Mouse (Mus musculus): ENCODE measurements around the gene Nudt2. TPM values are rescaled to one million over a fixed set of nuclear protein-coding genes. Genes with fewer than 3 reads are reported as not detected.

Nudt2 gene
- polyA plus RNA-seq, 1 experiment from 2014 or later = 63.5 TPM

GRCm38 (mm10) chr4:41506906-41507305 is 42.0 kb downstream of the Nudt2 start:
- 0% methylated on average over 29 of the region's 29 CpGs for WGBS
- H3K27ac ChIP-seq (replicated peaks) = peak overlapping the region; percentile 54
- ATAC-seq (ENCODE audit: low FRiP score, low read depth) = peak; percentile 70

GRCm38 (mm10) chr4:41507326-41507924 is 42.5 kb downstream of the Nudt2 start:
- H3K36me3 ChIP-seq = no peaks in the 10 kb centered on the region
- H3K27ac ChIP-seq (replicated peaks) = peak overlapping the region; percentile 54
- H3K4me3 ChIP-seq = peak overlapping the region; percentile 53
- WGBS = under 1% methylated on average over 22 of the region's 22 CpGs
- H3K9ac ChIP-seq (replicated peaks) = peak overlapping the region; percentile 72
- H3K4me1 ChIP-seq = peaks cover 25% of the 10 kb centered on the region
- ATAC-seq (ENCODE audit: low FRiP score, low read depth) = peak; percentile 6
- peaks cover 28% of the 10 kb centered on the region for H3K27me3 ChIP-seq
- no peaks in the 10 kb centered on the region for H3K9me3 ChIP-seq
- H3K4me2 ChIP-seq (replicated peaks) = peak overlapping the region; percentile 81

More at GRCm38 (mm10) chr4:41506906-41507305, 42.0 kb downstream of the Nudt2 start:
- Histone ChIP-seq H3K4me1 (peaks cover 30% of the 10 kb centered on the region), H3K4me3 (peak overlapping the region; percentile 53), H3K27me3 (peaks cover 33% of the 10 kb centered on the region), H3K9ac (replicated peaks) (peak overlapping the region; percentile 72), H3K9me3 (no peaks in the 10 kb centered on the region), H3K4me2 (replicated peaks) (peak overlapping the region; percentile 81), H3K36me3 (no peaks in the 10 kb centered on the region)

- ATAC-seq (ENCODE audit: low FRiP score, low read depth) = no peak
- Histone ChIP-seq H3K36me3 (no peaks in the 10 kb centered on the region), H3K27ac (replicated peaks) (no peak overlapping the region), H3K9me3 (no peaks in the 10 kb centered on the region), H3K27me3 (peaks cover 28% of the 10 kb centered on the region), H3K4me2 (replicated peaks) (peak overlapping the region; percentile 81; the same call in 1 of the 2 replicates), H3K4me3 (no peak overlapping the region), H3K4me1 (peaks cover 20% of the 10 kb centered on the region), H3K9ac (replicated peaks) (no peak overlapping the region)
- WGBS = 51% methylated on average over 7 of the region's 7 CpGs
These were observed 43.0 kb downstream of the Nudt2 start for GRCm38 (mm10) chr4:41507998-41508397.

GRCm38 (mm10) chr4:41513309-41513708 is 48.4 kb downstream of the Nudt2 start:
- Histone ChIP-seq H3K36me3 (no peaks in the 10 kb centered on the region), H3K4me1 (peaks cover 6% of the 10 kb centered on the region; the same call in 1 of the 2 replicates), H3K27me3 (peaks cover 22% of the 10 kb centered on the region), H3K27ac (replicated peaks) (no peak overlapping the region), H3K4me3 (no peak overlapping the region), H3K9ac (replicated peaks) (no peak overlapping the region), H3K4me2 (replicated peaks) (no peak overlapping the region), H3K9me3 (no peaks in the 10 kb centered on the region)
- no peak for ATAC-seq (ENCODE audit: low FRiP score, low read depth)
- WGBS = 29% methylated on average over 4 of the region's 4 CpGs

- Histone ChIP-seq H3K9me3 (no peaks in the 10 kb centered on the region), H3K4me2 (replicated peaks) (no peak overlapping the region), H3K27me3 (peaks cover 18% of the 10 kb centered on the region), H3K27ac (replicated peaks) (no peak overlapping the region), H3K4me3 (no peak overlapping the region), H3K36me3 (0 out of 2 replicates have a peak, but pooled peaks cover 3% of the 10 kb centered on the region), H3K9ac (replicated peaks) (no peak overlapping the region), H3K4me1 (peaks cover 6% of the 10 kb centered on the region; the same call in 1 of the 2 replicates)
- no peak for ATAC-seq (ENCODE audit: low FRiP score, low read depth)
- 24% methylated on average over 8 of the region's 8 CpGs for WGBS
These were observed 48.8 kb downstream of the Nudt2 start for GRCm38 (mm10) chr4:41513714-41514113.

- Histone ChIP-seq H3K4me2 (replicated peaks) (no peak within 1 kb of the TSS), H3K9ac (replicated peaks) (no peak within 1 kb of the TSS), H3K36me3 (peaks cover 23% of the 10 kb centered on the region; the same call in 1 of the 2 replicates), H3K27ac (replicated peaks) (no peak within 1 kb of the TSS), H3K4me3 (no peak within 1 kb of the TSS), H3K9me3 (no peaks in the 10 kb centered on the region), H3K4me1 (peaks cover 6% of the 10 kb centered on the region; the same call in 1 of the 2 replicates), H3K27me3 (0 out of 2 replicates have a peak, but pooled peaks cover 3% of the 10 kb centered on the region)
- no peak for ATAC-seq (ENCODE audit: low FRiP score, low read depth)
- 92% methylated on average over 2 of the region's 2 CpGs for WGBS
These were observed 52.3 kb downstream of the Nudt2 start, which contains the start of gene 1110017D15Rik for GRCm38 (mm10) chr4:41517233-41517632. Gene 1110017D15Rik, minus strand, starts transcription at chr4:41517333.

- no peak overlapping the region for H3K9ac ChIP-seq (replicated peaks)
- 85% methylated on average over 7 of the region's 7 CpGs for WGBS
- H3K4me2 ChIP-seq (replicated peaks) = no peak overlapping the region
- no peak overlapping the region for H3K4me3 ChIP-seq
- peaks cover 4% of the 10 kb centered on the region; the same call in 1 of the 2 replicates for H3K4me1 ChIP-seq
- no peaks in the 10 kb centered on the region for H3K9me3 ChIP-seq
- 0 out of 2 replicates have a peak, but pooled peaks cover 3% of the 10 kb centered on the region for H3K27me3 ChIP-seq
- H3K27ac ChIP-seq (replicated peaks) = no peak overlapping the region
- peaks cover 23% of the 10 kb centered on the region; the same call in 1 of the 2 replicates for H3K36me3 ChIP-seq
- no peak for ATAC-seq (ENCODE audit: low FRiP score, low read depth)
These were observed 53.4 kb downstream of the Nudt2 start for GRCm38 (mm10) chr4:41518349-41518748.

GRCm38 (mm10) chr4:41519195-41519594 is 54.2 kb downstream of the Nudt2 start:
- Histone ChIP-seq H3K4me3 (no peak overlapping the region), H3K27me3 (0 out of 2 replicates have a peak, but pooled peaks cover 5% of the 10 kb centered on the region), H3K36me3 (peaks cover 23% of the 10 kb centered on the region; the same call in 1 of the 2 replicates), H3K9ac (replicated peaks) (no peak overlapping the region), H3K4me1 (no peaks in the 10 kb centered on the region), H3K27ac (replicated peaks) (no peak overlapping the region), H3K9me3 (no peaks in the 10 kb centered on the region), H3K4me2 (replicated peaks) (no peak overlapping the region)
- no peak for ATAC-seq (ENCODE audit: low FRiP score, low read depth)
- WGBS = 98% methylated on average over 5 of the region's 5 CpGs

GRCm38 (mm10) chr4:41520641-41521040 is 55.7 kb downstream of the Nudt2 start:
- Histone ChIP-seq H3K9me3 (no peaks in the 10 kb centered on the region), H3K4me1 (no peaks in the 10 kb centered on the region), H3K9ac (replicated peaks) (no peak overlapping the region; the same call in 1 of the 2 replicates), H3K36me3 (peaks cover 23% of the 10 kb centered on the region; the same call in 1 of the 2 replicates), H3K4me2 (replicated peaks) (no peak overlapping the region), H3K27me3 (peaks cover 11% of the 10 kb centered on the region; the same call in 1 of the 2 replicates), H3K27ac (replicated peaks) (no peak overlapping the region), H3K4me3 (no peak overlapping the region)
- WGBS = 47% methylated on average over 14 of the region's 14 CpGs
- no peak for ATAC-seq (ENCODE audit: low FRiP score, low read depth)

GRCm38 (mm10) chr4:41522136-41522535 is 57.2 kb downstream of the Nudt2 start:
- Histone ChIP-seq H3K36me3 (peaks cover 23% of the 10 kb centered on the region; the same call in 1 of the 2 replicates), H3K27ac (replicated peaks) (no peak overlapping the region), H3K9me3 (no peaks in the 10 kb centered on the region), H3K4me3 (no peak overlapping the region), H3K4me1 (peaks cover 14% of the 10 kb centered on the region), H3K27me3 (peaks cover 8% of the 10 kb centered on the region; the same call in 1 of the 2 replicates), H3K4me2 (replicated peaks) (no peak overlapping the region), H3K9ac (replicated peaks) (no peak overlapping the region)
- ATAC-seq (ENCODE audit: low FRiP score, low read depth) = no peak
- WGBS = 86% methylated on average over 6 of the region's 6 CpGs

GRCm38 (mm10) chr4:41522788-41523187 is 57.8 kb downstream of the Nudt2 start:
- H3K36me3 ChIP-seq = peaks cover 23% of the 10 kb centered on the region; the same call in 1 of the 2 replicates
- no peak for ATAC-seq (ENCODE audit: low FRiP score, low read depth)
- H3K27me3 ChIP-seq = peaks cover 8% of the 10 kb centered on the region; the same call in 1 of the 2 replicates
- H3K9ac ChIP-seq (replicated peaks) = 0 out of 2 replicates have a peak overlapping the region, but pooled peaks have one; percentile 15
- H3K27ac ChIP-seq (replicated peaks) = no peak overlapping the region
- H3K4me3 ChIP-seq = no peak overlapping the region
- WGBS = 57% methylated on average over 5 of the region's 5 CpGs
- no peaks in the 10 kb centered on the region for H3K9me3 ChIP-seq
- no peak overlapping the region for H3K4me2 ChIP-seq (replicated peaks)
- peaks cover 21% of the 10 kb centered on the region for H3K4me1 ChIP-seq

- ATAC-seq (ENCODE audit: low FRiP score, low read depth) = no peak
- 75% methylated on average over 7 of the region's 7 CpGs for WGBS
- Histone ChIP-seq H3K27ac (replicated peaks) (no peak overlapping the region), H3K27me3 (peaks cover 8% of the 10 kb centered on the region; the same call in 1 of the 2 replicates), H3K4me2 (replicated peaks) (no peak overlapping the region), H3K9ac (replicated peaks) (no peak overlapping the region), H3K36me3 (peaks cover 21% of the 10 kb centered on the region; the same call in 1 of the 2 replicates), H3K9me3 (no peaks in the 10 kb centered on the region), H3K4me1 (peaks cover 31% of the 10 kb centered on the region), H3K4me3 (no peak overlapping the region)
These were observed 58.9 kb downstream of the Nudt2 start for GRCm38 (mm10) chr4:41523839-41524238.
